Mouse (Mus musculus) left cerebral cortex, adult 2 months (tissue): Measurements from ENCODE around the gene Cavin1. TPM values are rescaled to one million over a fixed set of nuclear protein-coding genes. Genes with fewer than 3 reads are reported as not detected.

Source experiments
- DNase-seq, 2 experiments: peaks; one replicate each; pipeline ENCODE4 v3.0.0; 2021 to 2022; ENCODE audit warnings: low spot score in 2 of 2, mixed read lengths in 1 of 2; ENCODE audit errors: extremely low spot score in 1 of 2
- H3K27ac ChIP-seq: fragments of 200-600 bp; 2 replicates; pipeline ENCODE4 v1.8.1; 2022
- H3K4me3 ChIP-seq: fragments of 200-600 bp; 2 replicates; pipeline ENCODE4 v1.8.1; 2022
- CTCF ChIP-seq: fragments of 200-600 bp; IDR thresholded peaks from 2 replicates; pipeline ENCODE4 v1.8.1; 2022; ENCODE audit warnings: antibody characterized with exemption, mild to moderate bottlenecking, moderate library complexity
- intact Hi-C: fragments of 180-260 bp; cut with DNase I; formaldehyde crosslinking; loops from one replicate; pipeline ENCODE4 v1.15.1; 2025
- total RNA-seq, 2 experiments: library from RNA; stranded (reverse); gene quantifications; 2 replicates each; pipeline ENCODE4 v1.2.3; 2021

Gene Cavin1
- total RNA-seq, 2 experiments from 2014 or later: 19.2 to 22.2 TPM

DNA sequence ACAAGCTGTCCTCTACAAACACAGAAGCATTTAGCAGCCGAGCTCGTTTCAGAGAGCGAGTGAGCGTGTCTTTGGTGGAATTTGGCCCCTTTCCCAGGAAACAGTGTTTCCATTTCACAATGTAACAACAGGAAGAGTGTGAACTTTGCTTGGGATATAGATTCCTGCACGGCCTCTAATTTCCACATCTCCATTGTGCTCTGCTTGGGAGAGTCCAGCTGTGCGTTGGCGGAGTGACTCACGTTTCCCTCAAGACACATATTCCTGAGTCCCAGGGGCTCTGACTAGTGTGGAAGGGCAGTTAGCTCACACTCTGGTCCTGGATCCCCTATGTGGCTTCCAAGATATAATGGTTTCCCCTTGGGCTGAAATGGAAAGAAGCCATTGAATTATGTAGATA is 9.2 kb upstream of the Cavin1 start:
- intact Hi-C loops: loop anchor here (5.0 kb wide), 1 partner anchor 202 kb away; no protein-coding TSS in a partner anchor
- no peak for TF ChIP-seq CTCF
- DNase-seq: no peak
- H3K4me3 ChIP-seq: no peak overlapping the region
- no peak overlapping the region; the same call in 1 of the 2 replicates for H3K27ac ChIP-seq

DNA sequence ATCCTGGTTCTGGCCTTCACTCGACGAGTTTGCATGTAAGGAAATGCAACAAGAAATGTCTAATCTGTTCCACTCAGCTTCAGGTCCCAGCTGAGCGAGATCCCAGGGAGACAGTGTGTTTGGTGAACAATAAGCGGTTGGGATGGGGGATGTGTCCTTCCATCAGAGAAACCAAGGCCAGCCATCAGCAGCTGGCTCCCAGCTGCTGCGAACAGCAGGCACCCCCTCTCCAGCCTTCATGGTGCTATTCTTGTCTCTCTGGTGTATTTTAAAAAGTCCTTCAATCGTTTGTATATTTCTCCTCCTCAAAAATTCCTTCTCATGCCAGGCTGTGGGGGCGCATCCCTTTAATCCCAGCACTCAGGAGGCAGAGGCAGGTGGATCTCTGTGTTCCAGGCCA is 4.6 kb upstream of the Cavin1 start:
- Histone ChIP-seq H3K4me3 (no peak overlapping the region), H3K27ac (no peak overlapping the region)
- no peak for TF ChIP-seq CTCF
- intact Hi-C loops: no loop called here
- DNase-seq: no peak

DNA sequence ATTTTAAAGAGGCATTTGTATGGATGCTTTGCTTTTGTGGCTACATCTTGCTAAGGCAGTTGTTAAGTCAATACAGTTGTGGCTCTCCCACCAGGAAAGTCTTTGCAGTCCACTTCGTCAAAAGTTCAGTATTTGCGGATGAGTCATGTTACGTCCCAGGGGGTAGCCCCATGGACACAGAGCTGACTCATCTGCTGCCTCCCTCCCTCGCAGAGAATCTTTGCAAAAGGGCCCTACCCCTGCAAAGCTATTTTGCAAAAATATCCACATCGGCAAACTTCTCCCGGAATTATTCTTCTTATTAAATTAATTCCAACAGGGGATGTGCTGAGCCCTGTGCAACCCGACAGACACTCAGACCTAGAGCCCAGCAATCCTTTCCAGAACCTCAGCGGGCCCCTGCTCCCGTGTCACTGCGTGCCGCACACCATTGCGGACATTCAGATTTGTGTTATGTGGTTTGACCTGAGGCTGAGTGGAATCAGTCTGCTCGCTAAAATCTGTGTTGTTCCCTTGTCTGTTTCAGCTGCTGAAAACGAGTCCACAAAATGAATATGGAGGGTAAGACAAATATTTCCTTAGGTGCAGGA is 3.8 kb upstream of the Cavin1 start:
- no peak for TF ChIP-seq CTCF
- DNase-seq: no peak
- no peak overlapping the region for H3K4me3 ChIP-seq
- intact Hi-C loops: no loop called here
- H3K27ac ChIP-seq: no peak overlapping the region

DNA sequence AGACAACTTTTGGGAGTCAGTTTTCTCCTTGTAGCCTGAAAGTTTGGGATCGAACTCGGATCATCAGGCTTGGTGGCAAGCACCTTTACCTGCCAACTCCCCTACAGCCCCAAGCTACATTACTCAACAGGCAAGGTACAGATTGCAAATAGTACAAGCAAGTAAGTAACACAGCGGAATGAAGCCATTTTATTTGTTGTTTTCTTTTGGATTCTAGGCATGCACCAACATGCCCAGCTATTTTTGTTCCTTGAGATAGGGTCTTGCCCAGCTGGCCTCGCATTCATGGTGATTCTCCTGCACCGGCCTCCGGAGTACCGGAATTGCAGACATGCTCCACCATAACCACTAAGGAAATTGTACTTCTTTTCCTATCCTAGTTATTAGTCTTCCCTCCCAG is 2.6 kb upstream of the Cavin1 start:
- TF ChIP-seq CTCF: no peak
- intact Hi-C loops: no loop called here
- DNase-seq: no peak
- Histone ChIP-seq H3K27ac (no peak overlapping the region), H3K4me3 (no peak overlapping the region)

DNA sequence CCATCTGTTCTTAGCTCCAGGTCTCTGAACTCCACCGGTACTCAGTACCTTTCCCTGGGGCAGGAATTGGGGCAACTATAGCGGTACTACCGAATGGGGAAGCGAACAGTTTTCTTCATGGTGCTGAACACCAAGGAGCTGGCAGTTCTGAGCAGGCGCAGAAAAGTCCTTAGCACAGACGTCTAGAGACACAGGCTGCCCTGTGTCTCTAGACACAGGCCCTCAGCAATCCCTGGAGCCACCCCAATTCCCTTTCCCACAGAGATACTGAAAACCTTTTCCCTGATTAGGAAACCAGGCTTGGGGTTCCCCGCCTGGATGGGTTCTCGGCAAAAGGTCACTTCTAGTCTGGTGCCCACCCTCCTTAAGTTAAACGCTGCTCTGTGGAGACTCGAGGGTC is 768 bp upstream of the Cavin1 start:
- no peak for TF ChIP-seq CTCF
- no peak for DNase-seq
- intact Hi-C loops: no loop called here
- Histone ChIP-seq H3K4me3 (no peak overlapping the region), H3K27ac (no peak overlapping the region)

DNA sequence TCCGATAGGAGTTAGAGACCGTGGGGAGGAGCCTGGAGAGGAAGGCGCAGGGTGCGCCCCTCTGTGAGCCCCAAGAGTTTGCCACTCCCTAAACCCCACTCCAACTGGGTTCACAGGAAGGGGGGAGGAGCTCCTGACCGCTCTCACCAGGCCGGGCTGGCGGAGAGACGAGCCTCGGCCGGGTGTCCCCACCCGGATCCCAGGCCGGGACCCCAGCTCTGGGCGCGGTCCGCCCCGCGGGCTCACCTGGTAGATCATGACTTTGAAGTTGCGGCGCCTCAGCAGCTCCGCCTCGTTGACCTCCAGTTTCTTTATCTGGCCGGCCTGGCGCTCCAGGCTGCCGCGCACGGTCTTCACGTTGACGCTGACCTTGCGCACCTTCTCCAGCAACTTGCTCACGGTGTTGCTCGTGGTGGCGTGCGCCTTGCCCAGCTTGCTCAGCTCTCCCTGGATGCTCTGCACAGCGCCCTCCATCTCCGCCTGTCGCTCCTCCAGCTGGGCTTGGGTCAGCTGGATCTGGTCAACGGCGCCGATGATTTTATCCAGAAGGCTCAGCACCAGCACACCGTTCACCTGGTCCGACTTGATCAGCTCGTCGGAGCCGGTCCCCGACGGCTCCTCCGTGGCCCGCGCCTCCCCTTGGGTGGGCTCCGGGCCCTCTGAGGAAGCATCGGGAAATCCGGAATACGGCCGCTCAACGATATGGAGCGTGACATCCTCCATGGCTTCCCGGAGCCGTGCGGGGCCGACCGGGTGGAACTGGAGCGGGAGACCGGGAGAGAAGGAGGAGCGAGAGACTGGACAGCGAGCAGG is 737 bp downstream of the Cavin1 start:
- Histone ChIP-seq H3K27ac (peak overlapping the region; percentile 75), H3K4me3 (peak overlapping the region; percentile 52)
- intact Hi-C loops: no loop called here
- no peak for TF ChIP-seq CTCF
- no peak for DNase-seq

DNA sequence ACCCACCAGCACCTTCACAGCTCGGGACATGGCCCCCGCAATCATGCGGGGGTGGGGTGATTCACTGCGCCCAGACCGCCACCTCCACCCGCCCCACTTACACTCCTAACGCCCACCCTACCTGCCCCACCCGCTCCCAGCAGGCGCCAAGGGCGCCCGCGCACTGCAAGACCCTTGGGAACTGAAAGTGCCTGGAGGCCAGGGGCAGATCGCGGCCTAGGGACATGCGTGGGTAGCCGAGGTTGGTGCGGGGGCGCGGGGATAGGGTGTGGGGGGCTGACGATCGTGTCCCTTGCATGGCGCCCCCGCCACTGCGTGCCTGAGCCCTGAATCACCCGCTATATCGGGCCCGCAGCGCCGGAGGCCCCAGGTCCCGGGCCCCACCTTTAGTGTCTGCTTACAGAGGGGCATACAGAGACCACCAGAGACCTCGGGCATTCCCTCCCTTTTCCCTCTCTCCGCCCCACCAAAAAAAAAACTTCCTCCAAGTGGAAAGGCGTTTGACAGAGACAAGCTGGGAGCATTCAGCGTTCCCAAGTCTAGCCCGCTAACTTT is 1.4 kb downstream of the Cavin1 start:
- H3K27ac ChIP-seq: peak overlapping the region; percentile 75

DNA sequence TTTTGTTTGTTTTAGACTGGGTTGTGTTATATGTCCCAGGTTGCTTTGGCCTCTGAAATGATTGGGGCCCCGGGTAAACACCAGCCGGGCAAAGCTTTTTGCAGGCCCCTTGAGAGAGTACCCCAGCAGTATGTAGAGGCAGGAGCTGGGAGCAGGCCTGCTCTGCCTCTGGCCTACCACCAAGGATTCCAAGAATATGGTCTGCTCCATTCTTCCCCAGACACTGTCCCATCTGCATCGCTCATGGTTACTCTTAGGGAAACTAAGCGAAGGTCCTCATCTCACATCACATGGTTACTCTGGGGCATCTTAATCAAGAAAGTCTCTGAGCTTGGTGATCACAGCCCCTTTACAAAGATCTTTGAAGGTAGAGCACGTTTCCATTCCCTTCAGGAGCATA is 2.2 kb downstream of the Cavin1 start:
- no peak overlapping the region; the same call in 1 of the 2 replicates for H3K4me3 ChIP-seq
- intact Hi-C loops: no loop called here

More for the DNA sequence above, 1.4 kb downstream of the Cavin1 start:
- H3K4me3 ChIP-seq: peak overlapping the region; percentile 52
- intact Hi-C loops: no loop called here
- DNase-seq: no peak
- TF ChIP-seq CTCF: no peak

DNA sequence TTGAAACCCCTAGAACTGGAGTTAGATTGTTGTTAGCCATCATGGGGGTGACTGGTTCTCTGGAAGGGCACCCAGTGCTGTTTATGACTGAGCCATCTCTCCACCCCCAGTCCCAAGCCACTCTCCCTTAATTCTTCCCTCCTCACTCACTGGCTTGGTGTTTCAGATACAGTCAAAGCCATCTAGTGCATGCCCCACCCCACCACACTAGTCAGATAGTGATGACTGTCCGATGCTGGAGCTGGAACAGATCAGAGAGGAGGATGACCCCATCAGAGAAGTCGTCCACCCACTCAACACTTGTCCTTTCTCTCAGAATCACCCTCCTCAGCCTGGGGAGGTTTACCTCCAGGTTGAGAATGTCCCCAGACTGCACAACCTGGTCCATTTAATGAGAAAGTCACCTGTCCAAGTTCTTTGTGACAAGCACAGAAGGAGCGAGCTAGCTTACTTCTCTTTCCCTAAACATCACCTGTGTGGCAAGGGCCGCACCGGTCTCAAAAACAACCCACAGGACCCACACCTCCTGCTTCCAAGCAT is 2.7 kb downstream of the Cavin1 start:
- H3K27ac ChIP-seq: no peak overlapping the region
- DNase-seq: no peak
- no peak overlapping the region; the same call in 1 of the 2 replicates for H3K4me3 ChIP-seq
- intact Hi-C loops: no loop called here
- no peak for TF ChIP-seq CTCF

More for the DNA sequence above, 2.2 kb downstream of the Cavin1 start:
- DNase-seq: no peak
- H3K27ac ChIP-seq: no peak overlapping the region
- no peak for TF ChIP-seq CTCF

DNA sequence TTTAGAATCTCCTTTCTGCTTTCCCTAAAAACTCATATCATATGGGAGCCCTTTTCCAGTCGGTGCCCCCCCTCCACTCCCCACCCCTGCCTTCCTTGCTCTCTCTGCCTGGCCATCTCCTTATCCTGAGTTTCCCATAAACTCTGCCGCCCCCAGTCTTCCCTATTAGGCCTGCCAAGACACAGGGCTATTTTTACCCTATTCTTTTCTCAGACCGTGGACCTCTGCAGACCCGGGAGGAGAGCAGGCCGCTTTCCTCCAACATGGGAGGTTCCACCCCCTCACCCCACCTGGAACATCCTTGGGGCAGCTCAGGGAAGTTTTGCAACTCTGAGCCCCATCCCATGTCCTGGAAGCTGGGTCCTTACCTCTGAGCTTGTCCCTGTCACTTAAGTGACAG is 3.3 kb downstream of the Cavin1 start:
- no peak overlapping the region for H3K4me3 ChIP-seq
- no peak overlapping the region for H3K27ac ChIP-seq
- TF ChIP-seq CTCF: no peak
- intact Hi-C loops: no loop called here
- DNase-seq: no peak

DNA sequence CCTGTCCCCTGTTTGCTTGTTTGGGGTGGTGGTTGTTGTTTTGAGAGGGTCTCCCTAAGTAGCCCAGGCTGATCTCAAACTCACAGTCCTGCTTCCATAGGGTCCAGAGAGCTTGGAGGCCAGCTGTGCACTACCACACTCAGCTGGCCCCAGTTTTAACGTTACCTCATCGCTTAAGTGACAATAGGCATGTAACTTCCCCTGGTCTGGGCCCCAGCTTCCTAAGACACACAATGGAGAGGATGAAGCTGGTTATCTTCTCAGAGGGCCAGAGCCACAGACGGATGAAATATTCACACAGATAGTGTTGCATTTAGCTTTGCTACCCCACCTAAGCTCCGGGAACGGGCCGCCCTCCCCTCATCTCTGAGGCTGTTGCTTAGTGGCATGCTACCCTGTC is 4.9 kb downstream of the Cavin1 start:
- intact Hi-C loops: no loop called here
- TF ChIP-seq CTCF: no peak
- no peak for DNase-seq
- H3K27ac ChIP-seq: no peak overlapping the region
- no peak overlapping the region for H3K4me3 ChIP-seq

DNA sequence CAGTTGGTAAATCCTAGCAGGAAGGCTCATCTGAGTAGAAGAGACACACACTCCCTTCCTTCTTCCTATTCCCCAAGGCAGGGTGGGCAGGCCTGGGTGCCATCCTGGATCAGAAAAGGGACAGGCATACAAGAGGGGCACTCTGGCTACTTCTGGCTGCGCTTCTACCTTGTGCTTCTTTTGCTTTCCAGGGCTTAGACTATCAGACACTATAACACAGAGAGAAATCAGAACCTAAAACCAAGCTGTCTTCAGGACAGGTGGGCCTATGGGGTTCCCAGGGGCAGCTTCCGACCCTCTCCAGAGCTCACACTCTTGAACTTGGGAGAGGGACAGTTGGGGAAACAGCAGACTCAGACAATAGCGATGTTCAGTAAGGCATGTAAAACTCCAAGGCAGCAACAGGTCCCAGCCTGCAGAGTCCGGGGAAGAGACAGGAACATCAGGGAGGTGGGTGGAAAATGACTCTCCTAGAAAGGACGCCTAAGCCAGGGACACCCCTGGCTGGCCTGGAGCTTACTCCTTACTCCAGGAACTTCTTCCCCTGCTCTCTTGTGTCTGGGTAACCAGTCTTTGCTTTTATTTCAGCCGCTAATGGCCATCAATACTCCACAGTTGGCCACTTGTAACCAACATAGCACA is 5.7 kb downstream of the Cavin1 start:
- intact Hi-C loops: no loop called here
- no peak overlapping the region for H3K4me3 ChIP-seq
- TF ChIP-seq CTCF: no peak
- no peak for DNase-seq
- H3K27ac ChIP-seq: no peak overlapping the region
